10 mouse cellular contexts compared by ENCODE assay signal in the genomic region with DNA sequence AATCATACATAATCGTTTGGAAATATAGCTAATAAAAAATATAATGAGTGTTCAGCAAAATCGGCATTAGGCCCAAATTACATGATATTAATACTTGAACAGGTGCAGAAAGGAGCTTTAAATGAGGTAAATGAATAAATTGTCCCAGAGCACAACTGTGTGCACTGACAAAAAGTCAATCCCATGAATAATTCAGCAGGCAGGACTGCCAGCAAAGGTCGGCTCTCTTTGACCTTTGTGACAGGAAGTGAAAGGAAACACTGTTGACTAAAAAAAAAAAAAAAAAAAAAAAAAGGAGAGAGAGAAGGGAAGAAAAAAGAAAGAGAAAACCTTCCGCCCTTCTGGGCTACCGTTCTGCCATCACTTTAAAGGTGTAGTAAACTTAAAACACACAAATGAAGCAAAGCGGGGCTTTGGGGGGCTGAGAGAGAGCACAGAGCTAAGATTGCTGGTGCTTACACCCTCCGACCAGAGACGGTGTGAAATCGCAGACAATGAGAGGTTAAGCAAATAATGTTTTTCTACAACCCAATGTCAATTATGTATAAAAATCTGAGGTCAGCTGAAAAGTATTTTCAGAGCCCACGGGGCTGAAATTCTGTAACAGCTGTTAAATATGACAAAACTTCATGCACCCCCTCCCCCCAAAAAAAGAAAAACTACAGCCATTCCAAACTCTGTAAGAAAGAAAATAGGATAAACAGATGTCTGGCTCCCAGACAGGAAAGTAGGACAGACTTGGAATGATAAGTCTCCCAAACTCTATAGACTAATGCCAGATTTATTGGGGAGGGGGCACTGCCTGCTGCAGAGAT. TPM values are rescaled to one million over a fixed set of nuclear protein-coding genes. Genes with fewer than 3 reads are reported as not detected.
A peak's percentile ranks its signal among the peaks of the same experiment; 100 is the strongest.
DNase-seq lines count a peak whose midpoint lies in the region; ATAC-seq lines count a peak whose summit lies in the region.
"Had no signal": no experiment of that assay in that cellular context is flagged by ENCODE, and none has a peak within 500 bp of the region (broad histone marks: within the 10 kb centered on the region; RNA-seq: fewer than 3 reads in every experiment).

No protein-coding gene starts in this region.

- H3K4me3 ChIP-seq in kidney, embryonic 14.5 days (ENCODE audit: low read length) = no peak overlapping the region
- peak overlapping the region; percentile 43 for H3K4me3 ChIP-seq in embryonic facial prominence, embryonic 10.5 days
- no peak overlapping the region for H3K4me3 ChIP-seq in intestine, embryonic 16.5 days (ENCODE audit: low read length)
- H3K4me3 ChIP-seq in neural tube, embryonic 13.5 days = peak overlapping the region; percentile 88
- H3K4me3 ChIP-seq: erythroblast, embryonic 14.5 days had no signal

- no peak overlapping the region for H3K9ac ChIP-seq in kidney, embryonic 14.5 days (ENCODE audit: low read depth, low read length)
- 0 out of 2 replicates have a peak overlapping the region, but pooled peaks have one; percentile 19 for H3K9ac ChIP-seq in intestine, embryonic 16.5 days (ENCODE audit: low read depth, low read length)
- H3K9ac ChIP-seq in neural tube, embryonic 13.5 days = peak overlapping the region; percentile 78

- DNase-seq in kidney, postnatal 10 days = no peak
- DNase-seq in embryonic facial prominence, embryonic 10.5 days (ENCODE audit: low spot score) = no peak
- no peak for DNase-seq in thymus, adult 18-20 months
- no peak for DNase-seq in adrenal gland, adult 18-20 months (ENCODE audit: low spot score in 2 of 2)
- DNase-seq in c-Kit-positive CD71-positive TER-119-positive erythroid progenitor cells, embryonic 14.5 days (ENCODE audit: low spot score) = no peak
- DNase-seq: lung, adult 18-20 months had no signal

- no peak overlapping the region for H3K27ac ChIP-seq in kidney, embryonic 14.5 days (ENCODE audit: low read depth, low read length)
- peak overlapping the region; percentile 81 for H3K27ac ChIP-seq in embryonic facial prominence, embryonic 10.5 days (replicated peaks)
- H3K27ac ChIP-seq in intestine, embryonic 16.5 days (ENCODE audit: low read length) = no peak overlapping the region
- H3K27ac ChIP-seq in neural tube, embryonic 13.5 days (replicated peaks) = peak overlapping the region; percentile 87

- H3K36me3 ChIP-seq in kidney, embryonic 14.5 days (ENCODE audit: control insufficient read depth, insufficient read depth, low read length) = no peaks in the 10 kb centered on the region
- peaks cover 21% of the 10 kb centered on the region for H3K36me3 ChIP-seq in embryonic facial prominence, embryonic 10.5 days (replicated peaks)
- no peaks in the 10 kb centered on the region for H3K36me3 ChIP-seq in intestine, embryonic 16.5 days (ENCODE audit: control insufficient read depth, insufficient read depth, low read length)
- H3K36me3 ChIP-seq in neural tube, embryonic 13.5 days = peaks cover 20% of the 10 kb centered on the region

- ATAC-seq in kidney, embryonic 14.5 days (ENCODE audit: low FRiP score, low TSS enrichment) = no peak
- no peak for ATAC-seq in intestine, embryonic 16.5 days
- no peak for ATAC-seq in neural tube, embryonic 13.5 days (ENCODE audit: low read depth)

- peaks cover 47% of the 10 kb centered on the region for H3K27me3 ChIP-seq in kidney, embryonic 14.5 days (ENCODE audit: control insufficient read depth, insufficient read depth, low read length)
- peaks cover 64% of the 10 kb centered on the region for H3K27me3 ChIP-seq in embryonic facial prominence, embryonic 10.5 days (replicated peaks; ENCODE audit: low read depth, poor library complexity, severe bottlenecking)
- peaks cover 53% of the 10 kb centered on the region for H3K27me3 ChIP-seq in intestine, embryonic 16.5 days (replicated peaks; ENCODE audit: control insufficient read depth, insufficient read depth, low read length)
- H3K27me3 ChIP-seq in neural tube, embryonic 13.5 days = peaks cover 20% of the 10 kb centered on the region

- H3K4me2 ChIP-seq in kidney, embryonic 14.5 days (replicated peaks; ENCODE audit: low read depth, low read length) = 0 out of 2 replicates have a peak overlapping the region, but pooled peaks have one; percentile 15
- no peak overlapping the region for H3K4me2 ChIP-seq in intestine, embryonic 16.5 days (ENCODE audit: low read depth, low read length)
- peak overlapping the region; percentile 62 for H3K4me2 ChIP-seq in neural tube, embryonic 13.5 days

- WGBS in kidney, embryonic 14.5 days = 28% methylated on average over 10 of the region's 10 CpGs
- 19% methylated on average over 10 of the region's 10 CpGs for WGBS in embryonic facial prominence, embryonic 10.5 days
- 42% methylated on average over 10 of the region's 10 CpGs for WGBS in intestine, embryonic 16.5 days
- WGBS in neural tube, embryonic 13.5 days = 8% methylated on average over 10 of the region's 10 CpGs

- H3K9me3 ChIP-seq in kidney, embryonic 14.5 days (ENCODE audit: control insufficient read depth, low read length) = no peaks in the 10 kb centered on the region
- H3K9me3 ChIP-seq in embryonic facial prominence, embryonic 10.5 days = no peaks in the 10 kb centered on the region
- no peaks in the 10 kb centered on the region for H3K9me3 ChIP-seq in intestine, embryonic 16.5 days (ENCODE audit: control insufficient read depth, low read length)
- no peaks in the 10 kb centered on the region for H3K9me3 ChIP-seq in neural tube, embryonic 13.5 days

- H3K4me1 ChIP-seq in kidney, embryonic 14.5 days (ENCODE audit: control insufficient read depth, insufficient read depth, low read length) = peaks cover 16% of the 10 kb centered on the region
- peaks cover 98% of the 10 kb centered on the region for H3K4me1 ChIP-seq in embryonic facial prominence, embryonic 10.5 days
- peaks cover 13% of the 10 kb centered on the region for H3K4me1 ChIP-seq in intestine, embryonic 16.5 days (ENCODE audit: control insufficient read depth, insufficient read depth, low read length)
- H3K4me1 ChIP-seq in neural tube, embryonic 13.5 days (replicated peaks) = peaks cover 87% of the 10 kb centered on the region

RNA-seq across cellular contexts. Expression of a gene that starts 11.1 kb away (rescaled TPM):
- 1.8 and 2.3 TPM in 2 replicates for polyA plus RNA-seq in kidney, embryonic 14.5 days (2014; fragmentation: Nextera tagmentation; extraction: Ambion mirVana)
- polyA plus RNA-seq in embryonic facial prominence, embryonic 10.5 days (2016; fragmentation: Nextera tagmentation; extraction: Ambion mirVana) = 8.4 and 9.4 TPM in 2 replicates
- 0.22 and 0.43 TPM in 2 replicates for polyA plus RNA-seq in intestine, embryonic 16.5 days (2015; fragmentation: Nextera tagmentation; extraction: Ambion mirVana)
- polyA plus RNA-seq in neural tube, embryonic 13.5 days (2015; fragmentation: Nextera tagmentation; extraction: Ambion mirVana) = 23.9 and 24.1 TPM in 2 replicates
- 10 to 100 TPM in 1 of 2 experiments, 1 to 10 TPM in 1; 2.6 to 12.3 TPM for total RNA-seq in adrenal gland, adult 18-20 months (2021)
- polyA plus RNA-seq: erythroblast, embryonic 14.5 days had no signal

Comparison
In these comparisons a context has a peak if more than half of its experiments do, and no peak if none do; other contexts are left out.
1. H3K27ac ChIP-seq: peak in embryonic facial prominence, embryonic 10.5 days (single experiment) and neural tube, embryonic 13.5 days (single experiment); none in kidney, embryonic 14.5 days (single experiment) and intestine, embryonic 16.5 days (single experiment).
2. H3K4me3 ChIP-seq: peak in embryonic facial prominence, embryonic 10.5 days (single experiment) and neural tube, embryonic 13.5 days (single experiment); none in kidney, embryonic 14.5 days (single experiment) and intestine, embryonic 16.5 days (single experiment).